Mouse (Mus musculus): ENCODE results near the gene Hist1h2af. TPM values are rescaled to one million over a fixed set of nuclear protein-coding genes. Genes with fewer than 3 reads are reported as not detected.

Hist1h2af gene
- total and polyA plus RNA-seq, 2 experiments from 2014 or later: 2.6 to 369 TPM

GRCm38 (mm10) chr13:23505662-23506345, 27.9 kb upstream of the Hist1h2af start:
- ATAC-seq (ENCODE audit: insufficient read depth, low read depth) (no peak), DNase-seq (ENCODE audit: low spot score) (no peak)
- TF ChIP-seq CTCF (IDR thresholded peaks at IDR 0.05; ENCODE audit: low read depth) (no peak), EP300 (IDR thresholded peaks at IDR 0.05; ENCODE audit: low read depth) (no peak)
- H3K9ac ChIP-seq (replicated peaks; ENCODE audit: low read depth, low read length): 0 out of 2 replicates have a peak overlapping the region, but pooled peaks have one; percentile 11
- 0 out of 2 replicates have a peak, but pooled peaks cover 14% of the 10 kb centered on the region for H3K4me1 ChIP-seq (ENCODE audit: control insufficient read depth, insufficient read depth)
- H3K9me3 ChIP-seq (replicated peaks; ENCODE audit: control insufficient read depth, low read length): no peaks in the 10 kb centered on the region
- H3K36me3 ChIP-seq (replicated peaks; ENCODE audit: control insufficient read depth, insufficient read depth, low read length): no peaks in the 10 kb centered on the region
- H3K4me2 ChIP-seq (ENCODE audit: low read depth, low read length): peak overlapping the region; percentile 45
- WGBS: 21% methylated on average over 14 of the region's 14 CpGs
- H3K27ac ChIP-seq (ENCODE audit: low read depth): no peak overlapping the region
- no peak overlapping the region; the same call in 1 of the 2 replicates for H3K4me3 ChIP-seq (ENCODE audit: low read depth, low read length)
- H3K27me3 ChIP-seq (ENCODE audit: control insufficient read depth, insufficient read depth, low read length): no peaks in the 10 kb centered on the region

DNA sequence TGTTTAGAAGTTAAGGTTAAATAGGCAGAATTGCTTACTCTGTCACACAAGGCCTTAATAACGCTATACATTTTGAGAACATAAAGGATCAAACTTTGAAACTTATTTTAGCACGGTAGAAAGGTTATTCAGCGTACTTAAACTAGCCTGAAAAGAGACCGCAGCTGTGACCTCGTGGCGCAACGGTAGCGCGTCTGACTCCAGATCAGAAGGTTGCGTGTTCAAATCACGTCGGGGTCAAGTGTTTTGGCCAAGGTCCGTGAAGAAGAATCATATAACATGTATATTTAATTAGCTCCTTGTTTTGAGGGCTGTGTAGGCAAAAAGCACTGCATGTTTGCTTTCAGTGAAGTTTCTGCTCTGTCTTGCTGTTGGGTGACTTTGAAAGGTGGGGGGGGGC, 27.4 kb upstream of the Hist1h2af start:
- Histone ChIP-seq H3K4me3 (ENCODE audit: low read depth, low read length) (no peak overlapping the region; the same call in 1 of the 2 replicates), H3K9ac (replicated peaks; ENCODE audit: low read depth, low read length) (no peak overlapping the region), H3K27ac (ENCODE audit: low read depth) (no peak overlapping the region), H3K9me3 (replicated peaks; ENCODE audit: control insufficient read depth, low read length) (no peaks in the 10 kb centered on the region), H3K27me3 (ENCODE audit: control insufficient read depth, insufficient read depth, low read length) (no peaks in the 10 kb centered on the region), H3K36me3 (replicated peaks; ENCODE audit: control insufficient read depth, insufficient read depth, low read length) (no peaks in the 10 kb centered on the region), H3K4me1 (ENCODE audit: control insufficient read depth, insufficient read depth) (0 out of 2 replicates have a peak, but pooled peaks cover 14% of the 10 kb centered on the region), H3K4me2 (ENCODE audit: low read depth, low read length) (peak overlapping the region; percentile 45; the same call in 1 of the 2 replicates)
- DNase-seq (ENCODE audit: low spot score) (no peak), ATAC-seq (ENCODE audit: insufficient read depth, low read depth) (no peak)
- WGBS: 22% methylated on average over 13 of the region's 13 CpGs
- TF ChIP-seq CTCF (IDR thresholded peaks at IDR 0.05; ENCODE audit: low read depth) (no peak), EP300 (IDR thresholded peaks at IDR 0.05; ENCODE audit: low read depth) (no peak)

DNA sequence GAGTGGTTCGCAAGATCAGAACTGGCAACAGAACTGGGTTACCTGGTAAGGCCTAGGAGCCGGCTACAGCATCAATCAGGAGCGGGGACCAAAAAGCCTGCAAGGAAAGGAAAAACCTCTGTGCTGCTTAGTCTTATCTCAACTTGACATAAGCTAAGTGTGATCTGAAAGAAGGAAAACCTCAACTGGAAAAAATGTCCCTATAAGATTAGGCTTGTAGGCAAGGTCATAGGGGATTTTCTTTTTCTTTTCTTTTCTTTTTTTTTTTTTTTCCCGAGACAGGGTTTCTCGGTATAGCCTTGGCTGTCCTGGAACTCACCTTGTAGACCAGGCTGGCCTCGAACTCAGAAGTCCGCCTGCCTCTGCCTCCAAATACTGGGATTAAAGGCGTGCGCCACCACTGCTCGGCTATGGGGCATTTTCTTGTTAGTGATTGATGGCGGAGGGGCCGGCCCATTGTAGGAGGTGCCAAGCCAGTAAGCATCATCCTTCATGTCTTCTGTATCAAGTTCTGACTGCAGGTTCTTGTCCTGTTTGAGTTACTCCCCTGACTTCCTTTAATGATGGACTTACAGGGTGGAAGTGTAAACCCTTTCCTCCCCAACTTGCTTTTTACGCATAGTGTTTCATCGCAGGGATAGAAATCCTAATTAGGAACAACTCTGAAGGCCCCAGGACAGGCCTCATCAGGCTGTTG, 26.7 kb upstream of the Hist1h2af start:
- no peak overlapping the region for H3K27ac ChIP-seq (ENCODE audit: low read depth)
- ATAC-seq (ENCODE audit: insufficient read depth, low read depth): no peak
- no peak overlapping the region for H3K9ac ChIP-seq (replicated peaks; ENCODE audit: low read depth, low read length)

GRCm38 (mm10) chr13:23510127-23510526, 23.6 kb upstream of the Hist1h2af start:
- no peaks in the 10 kb centered on the region for H3K27me3 ChIP-seq (ENCODE audit: control insufficient read depth, insufficient read depth, low read length)
- H3K4me2 ChIP-seq (ENCODE audit: low read depth, low read length): no peak overlapping the region
- no peak overlapping the region for H3K4me3 ChIP-seq (ENCODE audit: low read depth, low read length)
- H3K9me3 ChIP-seq (replicated peaks; ENCODE audit: control insufficient read depth, low read length): no peaks in the 10 kb centered on the region
- no peak for DNase-seq (ENCODE audit: low spot score)
- no peak overlapping the region for H3K27ac ChIP-seq (ENCODE audit: low read depth)
- no peak overlapping the region for H3K9ac ChIP-seq (replicated peaks; ENCODE audit: low read depth, low read length)
- 0 out of 2 replicates have a peak, but pooled peaks cover 5% of the 10 kb centered on the region for H3K4me1 ChIP-seq (ENCODE audit: control insufficient read depth, insufficient read depth)
- TF ChIP-seq EP300 (IDR thresholded peaks at IDR 0.05; ENCODE audit: low read depth) (no peak), CTCF (IDR thresholded peaks at IDR 0.05; ENCODE audit: low read depth) (no peak)
- no peaks in the 10 kb centered on the region for H3K36me3 ChIP-seq (replicated peaks; ENCODE audit: control insufficient read depth, insufficient read depth, low read length)
- WGBS: 30% methylated on average over 1 of the region's 1 CpGs
- no peak for ATAC-seq (ENCODE audit: insufficient read depth, low read depth)

More for the DNA sequence above, 26.7 kb upstream of the Hist1h2af start:
- no peaks in the 10 kb centered on the region for H3K9me3 ChIP-seq (replicated peaks; ENCODE audit: control insufficient read depth, low read length)
- TF ChIP-seq CTCF (IDR thresholded peaks at IDR 0.05; ENCODE audit: low read depth) (no peak), EP300 (IDR thresholded peaks at IDR 0.05; ENCODE audit: low read depth) (no peak)
- no peak overlapping the region for H3K4me3 ChIP-seq (ENCODE audit: low read depth, low read length)
- DNase-seq (ENCODE audit: low spot score): no peak
- no peaks in the 10 kb centered on the region for H3K27me3 ChIP-seq (ENCODE audit: control insufficient read depth, insufficient read depth, low read length)
- WGBS: 44% methylated on average over 14 of the region's 14 CpGs
- H3K4me2 ChIP-seq (ENCODE audit: low read depth, low read length): no peak overlapping the region
- H3K36me3 ChIP-seq (replicated peaks; ENCODE audit: control insufficient read depth, insufficient read depth, low read length): no peaks in the 10 kb centered on the region
- 0 out of 2 replicates have a peak, but pooled peaks cover 13% of the 10 kb centered on the region for H3K4me1 ChIP-seq (ENCODE audit: control insufficient read depth, insufficient read depth)

GRCm38 (mm10) chr13:23513517-23513916, 20.2 kb upstream of the Hist1h2af start:
- Histone ChIP-seq H3K9me3 (replicated peaks; ENCODE audit: control insufficient read depth, low read length) (no peaks in the 10 kb centered on the region), H3K4me3 (ENCODE audit: low read depth, low read length) (no peak overlapping the region), H3K36me3 (replicated peaks; ENCODE audit: control insufficient read depth, insufficient read depth, low read length) (no peaks in the 10 kb centered on the region), H3K4me2 (ENCODE audit: low read depth, low read length) (no peak overlapping the region), H3K9ac (replicated peaks; ENCODE audit: low read depth, low read length) (no peak overlapping the region), H3K4me1 (ENCODE audit: control insufficient read depth, insufficient read depth) (no peaks in the 10 kb centered on the region), H3K27me3 (ENCODE audit: control insufficient read depth, insufficient read depth, low read length) (no peaks in the 10 kb centered on the region), H3K27ac (ENCODE audit: low read depth) (no peak overlapping the region)
- no peak for DNase-seq (ENCODE audit: low spot score)
- WGBS: 84% methylated on average over 1 of the region's 1 CpGs
- no peak for ATAC-seq (ENCODE audit: insufficient read depth, low read depth)
- TF ChIP-seq EP300 (IDR thresholded peaks at IDR 0.05; ENCODE audit: low read depth) (no peak), CTCF (IDR thresholded peaks at IDR 0.05; ENCODE audit: low read depth) (no peak)

Data from heart, postnatal 0 days (tissue).